Mouse (Mus musculus) small intestine, adult 2 months (tissue): ENCODE data around the gene Itgb7.

Experiments used
- CTCF ChIP-seq: fragments of 200-500 bp; IDR thresholded peaks from 2 replicates; pipeline ENCODE4 v1.5.1; 2012; ENCODE audit warnings: low read depth, mild to moderate bottlenecking, control low read depth, inconsistent platforms, low read length, moderate library complexity, mixed read lengths; ENCODE audit not compliant: insufficient replicate concordance, insufficient read length; ENCODE audit errors: extremely low read depth
- POLR2A ChIP-seq: fragments of 200-500 bp; IDR thresholded peaks from 2 replicates; pipeline ENCODE4 v1.6.1; 2012; ENCODE audit warnings: low read depth, mild to moderate bottlenecking, control low read depth, inconsistent platforms, low read length, moderate library complexity

- TF ChIP-seq POLR2A (no peak), CTCF (no peak)
These were observed 1.0 kb upstream of the Itgb7 start for GRCm38 (mm10) chr15:102232764-102233163.
